Mouse (Mus musculus) forebrain, embryonic 14.5 days (tissue): ENCODE measurements around the gene Hbs1l. TPM values are rescaled to one million over a fixed set of nuclear protein-coding genes. Genes with fewer than 3 reads are reported as not detected.

ENCODE experiments used
- ATAC-seq: fragments of 200-750 bp; cut with Nextera tagmentation; 2 replicates; pipeline ENCODE4 v1.8.0; 2017; ENCODE audit warnings: mild to moderate bottlenecking, moderate library complexity
- DNase-seq: peaks from one replicate; pipeline ENCODE4 v3.0.0-alpha.2; 2015; ENCODE audit warnings: low spot score
- H3K27ac ChIP-seq: fragments of 300-500 bp; sonication (generic); 2 replicates; pipeline ENCODE4 v1.5.1; 2014; ENCODE audit warnings: low read depth, mild to moderate bottlenecking, control low read depth, low read length, moderate library complexity
- H3K27me3 ChIP-seq: fragments of 300-500 bp; sonication (generic); replicated peaks from 2 replicates; pipeline ENCODE4 v1.6.1; 2014; ENCODE audit warnings: low read length, control low read depth, mixed read lengths; ENCODE audit not compliant: control insufficient read depth, insufficient read depth
- H3K36me3 ChIP-seq: fragments of 300-500 bp; sonication (generic); 2 replicates; pipeline ENCODE4 v1.6.1; 2014; ENCODE audit warnings: low read length, control low read depth; ENCODE audit not compliant: control insufficient read depth, insufficient read depth
- H3K4me1 ChIP-seq: fragments of 300-500 bp; sonication (generic); 2 replicates; pipeline ENCODE4 v1.6.1; 2014; ENCODE audit warnings: antibody characterized with exemption, low read length, control low read depth; ENCODE audit not compliant: control insufficient read depth, insufficient read depth
- H3K4me2 ChIP-seq: fragments of 300-500 bp; sonication (generic); 2 replicates; pipeline ENCODE4 v1.6.1; 2014; ENCODE audit warnings: mild to moderate bottlenecking, control low read depth, low read length
- H3K4me3 ChIP-seq: fragments of 300-500 bp; sonication (generic); 2 replicates; pipeline ENCODE4 v1.5.1; 2014; ENCODE audit warnings: low read depth, low read length, control low read depth
- H3K9ac ChIP-seq: fragments of 300-500 bp; sonication (generic); 2 replicates; pipeline ENCODE4 v1.6.1; 2014; ENCODE audit warnings: mild to moderate bottlenecking, low read length, control low read depth, moderate library complexity
- H3K9me3 ChIP-seq: fragments of 300-500 bp; sonication (generic); replicated peaks from 2 replicates; pipeline ENCODE4 v1.6.1; 2016; ENCODE audit warnings: low read length, control low read depth, mixed read lengths; ENCODE audit not compliant: control insufficient read depth
- WGBS: fragments of 180-500 bp; shearing (Covaris S2); extraction: QIAGEN DNeasy Blood & Tissue Kit; methylation state at CpG from one replicate; pipeline ENCODE4 v1.1.7; 2014; 5-methylcytosine and 5-hydroxymethylcytosine counted together
- polyA plus RNA-seq: library from polyadenylated mRNA; unstranded; fragments of >200 nt; fragmentation: Nextera tagmentation; extraction: Ambion mirVana; gene quantifications from 2 replicates; pipeline ENCODE4 v1.2.1, GENCODE M21; 2014

Hbs1l gene
- polyA plus RNA-seq, 1 experiment from 2014 or later: 95.0 TPM

DNA sequence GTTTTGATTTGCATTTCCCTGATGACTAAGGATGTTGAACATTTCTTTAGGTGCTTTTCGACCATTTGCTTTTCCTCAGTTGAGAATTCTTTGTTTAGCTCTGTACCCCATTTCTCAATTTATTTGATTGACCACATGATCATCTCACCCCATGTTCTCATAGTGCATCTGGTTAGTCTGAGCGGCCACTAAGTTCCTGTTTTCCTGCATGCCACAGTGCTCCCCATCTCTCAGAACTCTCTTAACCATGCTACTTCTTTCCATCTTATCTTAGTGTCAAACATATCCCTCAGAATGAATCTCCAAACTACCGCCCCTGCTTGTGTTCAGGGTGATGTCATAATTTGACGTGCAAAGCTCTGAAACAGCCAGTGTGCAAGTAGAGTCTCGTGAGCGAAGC lies 30.6 kb downstream of the Hbs1l start:
- no peak for ATAC-seq
- no peak overlapping the region for H3K27ac ChIP-seq

GRCm38 (mm10) chr10:21327605-21328135 lies 31.9 kb downstream of the Hbs1l start:
- no peak overlapping the region for H3K4me2 ChIP-seq
- DNase-seq (no peak), ATAC-seq (no peak)
- no peak overlapping the region for H3K4me3 ChIP-seq
- H3K9ac ChIP-seq: no peak overlapping the region
- WGBS: 93% methylated on average over 7 of the region's 7 CpGs
- H3K4me1 ChIP-seq: no peaks in the 10 kb centered on the region
- no peak overlapping the region for H3K27ac ChIP-seq
- no peaks in the 10 kb centered on the region for H3K27me3 ChIP-seq
- H3K36me3 ChIP-seq: peaks cover 8% of the 10 kb centered on the region; the same call in 1 of the 2 replicates
- no peaks in the 10 kb centered on the region for H3K9me3 ChIP-seq

More for the DNA sequence above, 30.6 kb downstream of the Hbs1l start:
- Histone ChIP-seq H3K4me3 (no peak overlapping the region), H3K27me3 (no peaks in the 10 kb centered on the region), H3K9me3 (no peaks in the 10 kb centered on the region), H3K4me2 (no peak overlapping the region), H3K36me3 (0 out of 2 replicates have a peak, but pooled peaks cover 2% of the 10 kb centered on the region), H3K9ac (no peak overlapping the region), H3K4me1 (no peaks in the 10 kb centered on the region)
- DNase-seq: no peak
- 96% methylated on average over 6 of the region's 6 CpGs for WGBS

DNA sequence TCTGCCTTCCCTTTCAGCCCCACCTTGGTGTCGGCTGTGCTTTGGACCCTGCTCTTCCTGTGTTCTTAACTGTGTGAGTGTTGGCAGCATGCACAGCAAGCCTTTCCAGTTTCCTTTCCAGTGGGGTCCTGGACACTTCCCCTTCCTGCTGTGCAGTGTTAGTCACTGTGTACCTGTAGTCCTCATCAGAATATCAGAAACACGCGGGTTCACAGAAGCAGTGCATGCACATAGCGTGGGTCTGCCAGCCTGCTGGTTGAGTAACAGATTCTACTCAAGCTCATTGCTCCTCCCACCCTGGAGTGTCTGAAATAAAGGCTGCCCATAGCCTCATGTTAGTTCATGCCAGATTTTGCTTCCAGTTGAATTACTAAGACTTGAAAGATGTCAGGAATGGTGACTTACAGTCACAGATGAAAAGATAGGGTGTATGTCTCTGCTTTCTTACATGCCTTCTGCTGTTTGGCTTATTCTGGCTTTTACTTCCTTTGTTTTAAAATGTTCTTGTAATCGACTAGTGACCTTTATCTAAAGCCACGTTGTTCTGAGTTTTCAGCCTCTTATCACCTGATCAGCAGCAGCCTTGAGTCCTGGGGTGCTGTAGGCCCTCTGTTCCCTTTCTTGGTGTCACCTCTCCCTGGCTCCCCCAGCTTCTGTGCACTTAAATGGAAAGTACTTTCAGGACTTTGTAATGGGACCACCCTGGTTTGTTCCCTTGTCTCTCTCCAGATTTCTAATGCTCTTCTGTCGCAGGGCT lies 38.7 kb downstream of the Hbs1l start:
- Histone ChIP-seq H3K4me1 (no peaks in the 10 kb centered on the region), H3K36me3 (peaks cover 41% of the 10 kb centered on the region), H3K9me3 (no peaks in the 10 kb centered on the region)

DNA sequence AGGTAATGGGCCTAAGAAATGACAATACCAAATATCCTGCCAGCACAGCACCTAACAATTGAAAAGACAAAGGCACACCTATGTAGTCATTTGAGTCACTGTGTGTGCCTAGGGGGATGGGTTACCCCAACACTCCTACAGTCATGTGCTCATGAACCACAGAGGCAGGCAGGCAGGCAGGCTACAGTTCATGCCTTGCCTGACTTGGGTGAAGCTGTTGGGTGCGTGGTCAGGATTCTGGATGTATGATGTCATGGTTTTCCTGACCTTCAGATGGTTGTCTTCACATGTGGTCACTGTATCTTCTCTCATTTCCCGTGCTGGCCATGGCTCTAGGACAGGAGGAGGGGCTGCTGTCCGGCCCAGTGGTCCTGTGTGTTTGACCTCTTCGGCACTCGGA lies 39.8 kb downstream of the Hbs1l start:
- H3K4me3 ChIP-seq: no peak overlapping the region
- WGBS: 97% methylated on average over 5 of the region's 5 CpGs

More for the DNA sequence above, 38.7 kb downstream of the Hbs1l start:
- 85% methylated on average over 7 of the region's 7 CpGs for WGBS
- Histone ChIP-seq H3K9ac (no peak overlapping the region), H3K27me3 (no peaks in the 10 kb centered on the region), H3K27ac (no peak overlapping the region), H3K4me3 (no peak overlapping the region), H3K4me2 (no peak overlapping the region)
- ATAC-seq: no peak
- DNase-seq: no peak

GRCm38 (mm10) chr10:21337191-21337590 lies 41.4 kb downstream of the Hbs1l start:
- Histone ChIP-seq H3K4me1 (no peaks in the 10 kb centered on the region), H3K4me3 (no peak overlapping the region), H3K27me3 (no peaks in the 10 kb centered on the region), H3K9ac (no peak overlapping the region), H3K9me3 (no peaks in the 10 kb centered on the region), H3K4me2 (no peak overlapping the region), H3K36me3 (peaks cover 50% of the 10 kb centered on the region), H3K27ac (no peak overlapping the region)
- DNase-seq (peak; percentile 9), ATAC-seq (no peak)
- 68% methylated on average over 2 of the region's 2 CpGs for WGBS

More for the DNA sequence above, 39.8 kb downstream of the Hbs1l start:
- no peaks in the 10 kb centered on the region for H3K4me1 ChIP-seq
- H3K36me3 ChIP-seq: peaks cover 44% of the 10 kb centered on the region
- no peaks in the 10 kb centered on the region for H3K9me3 ChIP-seq
- H3K27ac ChIP-seq: no peak overlapping the region
- no peaks in the 10 kb centered on the region for H3K27me3 ChIP-seq
- no peak overlapping the region for H3K9ac ChIP-seq
- DNase-seq: no peak
- ATAC-seq: no peak
- H3K4me2 ChIP-seq: no peak overlapping the region

GRCm38 (mm10) chr10:21341706-21342105 lies 45.9 kb downstream of the Hbs1l start:
- Histone ChIP-seq H3K9me3 (no peaks in the 10 kb centered on the region), H3K4me2 (no peak overlapping the region), H3K4me1 (no peaks in the 10 kb centered on the region), H3K27ac (no peak overlapping the region), H3K27me3 (no peaks in the 10 kb centered on the region), H3K9ac (no peak overlapping the region), H3K36me3 (peaks cover 49% of the 10 kb centered on the region), H3K4me3 (no peak overlapping the region)
- ATAC-seq (no peak), DNase-seq (no peak)
- WGBS: 89% methylated on average over 14 of the region's 14 CpGs

- Histone ChIP-seq H3K9me3 (no peaks in the 10 kb centered on the region), H3K27ac (no peak overlapping the region), H3K4me3 (no peak overlapping the region), H3K36me3 (peaks cover 51% of the 10 kb centered on the region), H3K4me2 (no peak overlapping the region), H3K27me3 (no peaks in the 10 kb centered on the region), H3K9ac (no peak overlapping the region), H3K4me1 (no peaks in the 10 kb centered on the region)
- DNase-seq: no peak
- WGBS: 73% methylated on average over 11 of the region's 11 CpGs
- ATAC-seq: no peak
Observed at GRCm38 (mm10) chr10:21342331-21343005, 46.7 kb downstream of the Hbs1l start.

GRCm38 (mm10) chr10:21347332-21347731 lies 51.6 kb downstream of the Hbs1l start:
- peaks cover 50% of the 10 kb centered on the region for H3K36me3 ChIP-seq
- no peaks in the 10 kb centered on the region for H3K27me3 ChIP-seq
- H3K4me1 ChIP-seq: no peaks in the 10 kb centered on the region
- no peak overlapping the region for H3K4me3 ChIP-seq
- DNase-seq (peak; percentile 17), ATAC-seq (peak; percentile 46; the same call in 1 of the 2 replicates)
- H3K4me2 ChIP-seq: no peak overlapping the region
- 79% methylated on average over 4 of the region's 4 CpGs for WGBS
- no peak overlapping the region for H3K27ac ChIP-seq
- H3K9ac ChIP-seq: no peak overlapping the region
- no peaks in the 10 kb centered on the region for H3K9me3 ChIP-seq

GRCm38 (mm10) chr10:21349449-21349848 lies 53.7 kb downstream of the Hbs1l start:
- Histone ChIP-seq H3K9me3 (no peaks in the 10 kb centered on the region), H3K9ac (no peak overlapping the region), H3K4me2 (no peak overlapping the region), H3K4me1 (no peaks in the 10 kb centered on the region), H3K4me3 (no peak overlapping the region), H3K27me3 (no peaks in the 10 kb centered on the region), H3K36me3 (peaks cover 71% of the 10 kb centered on the region), H3K27ac (no peak overlapping the region)
- DNase-seq (no peak), ATAC-seq (no peak)
- WGBS: 92% methylated on average over 5 of the region's 5 CpGs
